Mouse (Mus musculus) retina, adult 2 months (tissue): ENCODE data around the gene Upk3b.

Experiments used
- DNase-seq: peaks from one replicate; pipeline ENCODE4 v3.0.0-alpha.2; 2012; ENCODE audit warnings: low read depth, low spot score

The Upk3b gene

GRCm38 (mm10) chr5:136073526-136073925, 35.2 kb downstream of the Upk3b start:
- DNase-seq = no peak

- no peak for DNase-seq
Measured at GRCm38 (mm10) chr5:136075076-136075475, 36.8 kb downstream of the Upk3b start.

GRCm38 (mm10) chr5:136076284-136076683, 38.0 kb downstream of the Upk3b start:
- no peak for DNase-seq

GRCm38 (mm10) chr5:136077001-136077550, 38.8 kb downstream of the Upk3b start:
- no peak for DNase-seq

GRCm38 (mm10) chr5:136078136-136078535, 39.8 kb downstream of the Upk3b start:
- no peak for DNase-seq

- no peak for DNase-seq
Measured at GRCm38 (mm10) chr5:136082345-136082744, 44.0 kb downstream of the Upk3b start.

DNA sequence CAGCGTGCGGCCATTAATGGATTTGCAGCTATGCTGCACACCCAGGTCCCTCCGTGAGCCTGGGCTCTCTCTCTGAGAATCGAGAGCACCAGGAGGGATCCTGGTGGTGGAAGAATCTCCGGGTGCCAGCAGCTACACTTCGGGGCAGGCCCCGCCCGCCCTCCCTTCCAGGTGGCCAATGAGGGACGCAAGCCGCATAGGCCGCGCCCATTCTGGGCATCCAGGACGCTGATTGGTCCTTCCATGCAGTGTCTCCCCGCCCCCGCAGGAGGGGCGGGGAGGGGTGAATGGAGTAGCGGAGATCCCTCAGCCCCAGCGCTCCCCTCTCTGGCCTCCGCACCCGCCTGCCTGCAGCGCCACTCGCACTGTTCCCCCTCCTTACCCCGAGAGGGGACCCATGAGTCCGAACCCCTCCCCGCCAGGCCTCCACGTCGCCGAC, 45.4 kb downstream of the Upk3b start, which contains the start of gene Rasa4:
Rasa4 (plus strand) TSS at position 248 of the 439 bp plus-strand sequence.
- peak; percentile 85 for DNase-seq

DNA sequence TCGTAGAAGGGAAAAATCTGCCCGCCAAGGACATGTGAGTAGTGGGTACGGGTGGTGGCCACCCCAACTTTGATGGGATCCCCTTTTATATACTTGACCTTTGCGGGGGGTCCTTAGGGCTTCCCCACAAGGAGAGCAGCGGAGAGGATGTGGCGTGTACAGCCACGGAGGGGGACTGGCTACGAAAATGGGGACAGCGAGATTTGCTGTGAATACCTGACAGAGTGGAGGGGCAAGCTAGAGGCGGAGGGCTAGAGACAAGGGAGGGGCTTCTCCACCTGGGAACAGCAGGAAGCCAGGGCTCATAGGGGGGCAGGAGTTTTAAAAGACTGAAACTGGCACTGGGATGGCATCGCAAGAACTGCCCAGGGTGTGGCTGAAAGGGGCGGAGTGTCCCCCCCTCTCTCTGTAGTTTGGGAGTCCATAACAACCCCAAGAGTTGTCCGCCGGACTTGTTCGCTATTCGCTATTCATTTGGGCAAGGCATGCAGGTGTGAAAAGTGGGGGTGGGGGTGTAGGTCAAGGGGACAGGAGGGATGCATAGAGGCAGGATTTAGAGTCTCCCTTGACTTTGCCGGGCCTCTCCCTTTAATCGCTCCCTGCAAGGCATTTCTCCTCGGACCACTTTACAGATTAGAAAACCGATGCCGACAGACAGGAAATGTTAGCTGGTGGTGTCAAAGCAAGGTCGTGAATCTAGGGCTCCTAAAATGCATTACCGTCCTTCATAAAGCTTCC, 46.0 kb downstream of the Upk3b start:
- DNase-seq = no peak

DNA sequence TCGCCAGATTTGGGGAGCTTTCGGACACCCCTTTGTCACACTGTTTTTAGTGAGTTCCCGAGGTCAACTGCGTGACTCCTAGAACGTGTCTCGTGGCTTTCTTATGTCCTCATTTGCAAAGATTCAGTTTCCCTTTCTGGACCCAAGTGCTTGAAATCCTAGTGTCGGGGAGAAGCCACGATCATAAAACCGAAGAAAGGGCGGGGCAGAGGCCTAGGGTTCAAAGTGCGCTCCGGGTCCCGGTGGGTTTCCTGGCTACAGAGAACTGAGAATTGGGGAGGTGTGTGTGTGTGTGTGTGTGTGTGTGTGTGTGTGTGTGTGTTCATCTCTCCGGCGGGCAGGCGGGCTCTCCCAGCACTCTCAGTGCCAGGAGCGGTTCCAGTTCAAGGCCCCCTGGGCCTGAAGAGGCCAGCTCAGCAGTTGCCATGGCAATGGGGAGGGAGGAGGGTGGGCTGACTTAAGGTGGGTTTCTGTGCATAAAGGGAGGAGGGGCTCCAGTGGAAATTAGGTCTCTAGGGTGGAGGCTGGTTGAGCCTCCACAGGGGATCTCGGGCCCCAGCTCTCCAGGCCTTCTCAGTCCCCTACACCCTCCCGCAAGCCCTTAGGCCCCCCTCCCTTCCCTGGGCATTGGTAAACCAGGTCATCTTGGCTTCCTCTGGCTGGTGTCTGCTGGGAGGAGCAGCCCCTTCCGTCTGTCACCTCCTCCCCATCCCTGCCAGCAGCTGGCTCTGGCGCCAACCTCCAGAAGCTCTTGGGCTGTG, 46.8 kb downstream of the Upk3b start:
- no peak for DNase-seq

GRCm38 (mm10) chr5:136086290-136086689, 48.0 kb downstream of the Upk3b start:
- no peak for DNase-seq

- DNase-seq = no peak
Measured at GRCm38 (mm10) chr5:136088821-136089575, 50.7 kb downstream of the Upk3b start.

- DNase-seq = no peak
Measured at GRCm38 (mm10) chr5:136091927-136092326, 53.6 kb downstream of the Upk3b start.

GRCm38 (mm10) chr5:136094249-136095010, 56.1 kb downstream of the Upk3b start:
- DNase-seq = no peak

- no peak for DNase-seq
Measured at GRCm38 (mm10) chr5:136095089-136095488, 56.8 kb downstream of the Upk3b start.
